Mouse (Mus musculus): ENCODE measurements around the gene Arl1. TPM values are rescaled to one million over a fixed set of nuclear protein-coding genes. Genes with fewer than 3 reads are reported as not detected.

Gene Arl1
- polyA plus RNA-seq (2012; rRNA removed), result 29.2 and 34.2 TPM in 2 replicates

GRCm38 (mm10) chr10:88730571-88731495, at the start of gene Arl1:
TSS of gene Arl1 (plus strand) at chr10:88730858.

GRCm38 (mm10) chr10:88684925-88685324, 45.7 kb upstream of the Arl1 start, which contains the start of gene Spic:
TSS of gene Spic (minus strand) at chr10:88685015.

Other genes with a start within 250 kb of the Arl1 start
- gene Chpt1, start 226.8 kb upstream of the Arl1 start, polyA plus RNA-seq (2012; rRNA removed), result 98.8 and 107 TPM in 2 replicates
- not detected in 2 replicates for gene Mybpc1, start 125.7 kb upstream of the Arl1 start, polyA plus RNA-seq (2012; rRNA removed)
- 0.07 TPM in 1 of 2 replicates, not detected in the other for gene Spic, start 45.8 kb upstream of the Arl1 start, polyA plus RNA-seq (2012; rRNA removed)
- 9.7 and 13.7 TPM in 2 replicates for gene Utp20, start 95.9 kb downstream of the Arl1 start, polyA plus RNA-seq (2012; rRNA removed)
- gene Slc5a8, start 155.1 kb downstream of the Arl1 start, polyA plus RNA-seq (2012; rRNA removed), result 54.4 and 58.5 TPM in 2 replicates